Mouse (Mus musculus) limb, embryonic 15.5 days (tissue): Measurements from ENCODE around the gene Ocln. TPM values are rescaled to one million over a fixed set of nuclear protein-coding genes. Genes with fewer than 3 reads are reported as not detected.
A peak's percentile ranks its signal among the peaks of the same experiment; 100 is the strongest.
"Not testable (repeated sequence)": the region's sequence is repeated elsewhere in the genome, so short reads cannot be mapped to it uniquely, and the experiment has no call there.

Source experiments
- ATAC-seq: fragments of 200-750 bp; cut with Nextera tagmentation; 2 replicates; pipeline ENCODE4 v1.8.0; 2017; ENCODE audit warnings: low read depth, moderate TSS enrichment; ENCODE audit not compliant: insufficient number of reproducible peaks, low FRiP score, low TSS enrichment
- H3K27ac ChIP-seq: fragments of 300-500 bp; sonication (generic); 2 replicates; pipeline ENCODE4 v1.5.1; 2015; ENCODE audit warnings: moderate library complexity, mild to moderate bottlenecking, inconsistent platforms
- H3K27me3 ChIP-seq: fragments of 300-500 bp; sonication (generic); 2 replicates; pipeline ENCODE4 v1.6.1; 2015; ENCODE audit warnings: inconsistent platforms
- H3K36me3 ChIP-seq: fragments of 300-500 bp; sonication (generic); 2 replicates; pipeline ENCODE4 v1.6.1; 2015; ENCODE audit warnings: inconsistent platforms
- H3K4me1 ChIP-seq: fragments of 300-500 bp; sonication (generic); 2 replicates; pipeline ENCODE4 v1.6.1; 2015; ENCODE audit warnings: inconsistent platforms
- H3K4me2 ChIP-seq: fragments of 300-500 bp; sonication (generic); 2 replicates; pipeline ENCODE4 v1.6.1; 2015; ENCODE audit warnings: mild to moderate bottlenecking, inconsistent platforms
- H3K4me3 ChIP-seq: fragments of 300-500 bp; sonication (generic); 2 replicates; pipeline ENCODE4 v1.5.1; 2015; ENCODE audit warnings: mild to moderate bottlenecking, inconsistent platforms
- H3K9ac ChIP-seq: fragments of 300-500 bp; sonication (generic); 2 replicates; pipeline ENCODE4 v1.6.1; 2015; ENCODE audit warnings: inconsistent platforms
- H3K9me3 ChIP-seq: fragments of 300-500 bp; sonication (generic); 2 replicates; pipeline ENCODE4 v1.6.1; 2016; ENCODE audit warnings: inconsistent platforms
- WGBS: fragments of 180-500 bp; shearing (Covaris S2); methylation state at CpG from one replicate; pipeline ENCODE4 v1.1.7; 2015; 5-methylcytosine and 5-hydroxymethylcytosine counted together
- polyA plus RNA-seq: library from polyadenylated mRNA; unstranded; fragments of >200 nt; fragmentation: Nextera tagmentation; extraction: Ambion mirVana; gene quantifications from 2 replicates; pipeline ENCODE4 v1.2.1, GENCODE M21; 2015

Gene Ocln
- polyA plus RNA-seq, 1 experiment from 2014 or later, result 12.1 TPM

- no peak overlapping the region for H3K4me3 ChIP-seq
- H3K9ac ChIP-seq, result no peak overlapping the region
- H3K36me3 ChIP-seq, result no peaks in the 10 kb centered on the region
- H3K27ac ChIP-seq, result no peak overlapping the region
- H3K4me1 ChIP-seq, result peaks cover 16% of the 10 kb centered on the region
- no peak for ATAC-seq
- H3K9me3 ChIP-seq, result no peaks in the 10 kb centered on the region
- WGBS, result 84% methylated on average over 2 of the region's 2 CpGs
- H3K27me3 ChIP-seq, result no peaks in the 10 kb centered on the region
- no peak overlapping the region for H3K4me2 ChIP-seq
Measured at GRCm38 (mm10) chr13:100512792-100513191, 39.7 kb downstream of the Ocln start.

DNA sequence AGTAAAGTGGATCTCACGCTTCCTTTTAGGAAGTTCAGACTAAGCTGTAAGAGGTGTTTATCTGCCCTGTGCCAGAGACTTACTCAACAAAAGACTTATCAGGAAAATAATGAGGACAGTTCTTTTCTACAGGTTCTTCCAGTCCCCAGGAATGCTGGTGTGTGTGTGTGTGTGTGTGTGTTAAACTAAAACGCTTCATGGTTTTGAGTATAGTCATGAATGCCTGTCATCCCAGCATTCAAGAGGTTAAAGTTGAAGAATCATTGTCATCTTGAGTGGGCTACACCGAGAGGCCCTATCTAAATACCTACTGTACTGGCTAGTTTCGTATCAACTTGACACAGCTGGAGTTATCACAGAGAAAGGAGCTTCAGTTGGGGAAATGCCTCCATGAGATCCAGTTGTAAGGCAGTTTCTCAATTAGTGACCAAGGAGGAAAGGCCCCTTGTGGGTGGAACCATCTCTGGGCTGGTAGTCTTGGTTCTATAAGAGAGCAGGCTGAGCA is 40.6 kb downstream of the Ocln start:
- Histone ChIP-seq H3K9me3 (no peaks in the 10 kb centered on the region), H3K27ac (no peak overlapping the region), H3K27me3 (no peaks in the 10 kb centered on the region), H3K4me1 (peaks cover 12% of the 10 kb centered on the region), H3K4me2 (no peak overlapping the region), H3K36me3 (no peaks in the 10 kb centered on the region), H3K4me3 (no peak overlapping the region), H3K9ac (no peak overlapping the region)
- ATAC-seq, result no peak
- 74% methylated on average over 4 of the region's 4 CpGs for WGBS

DNA sequence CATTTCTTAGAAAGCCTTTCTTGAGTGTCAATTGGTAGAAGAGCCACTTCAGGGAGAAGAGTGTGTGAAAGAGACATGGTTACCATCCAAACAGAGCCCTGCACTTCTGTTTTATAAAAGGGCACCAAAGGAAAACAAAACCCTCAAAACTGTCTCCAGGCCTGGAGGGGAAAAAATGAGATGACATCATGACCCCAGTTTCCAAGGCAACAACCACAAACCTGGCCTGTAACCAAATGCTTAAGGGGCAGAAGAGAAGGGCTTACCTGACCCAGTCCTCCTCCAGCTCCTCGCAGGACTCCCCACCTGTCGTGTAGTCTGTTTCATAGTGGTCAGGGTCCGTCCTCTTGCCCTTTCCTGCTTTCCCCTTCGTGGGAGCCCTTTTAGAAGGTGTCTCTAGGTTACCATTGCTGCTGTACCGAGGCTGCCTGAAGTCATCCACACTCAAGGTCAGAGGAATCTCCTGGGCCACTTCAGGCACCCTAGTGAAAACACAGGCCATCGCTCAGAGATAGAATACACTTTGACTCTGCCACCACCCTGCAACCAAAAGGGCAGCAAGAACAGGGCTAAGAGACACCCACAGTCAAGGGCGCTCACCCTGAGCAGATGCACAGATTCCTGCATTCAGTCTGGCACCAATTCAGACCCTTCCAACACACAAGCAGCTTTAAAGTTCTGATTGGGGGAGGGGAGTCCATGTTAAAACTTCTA is 41.2 kb downstream of the Ocln start:
- WGBS, result 66% methylated on average over 7 of the region's 7 CpGs
- Histone ChIP-seq H3K4me1 (peaks cover 6% of the 10 kb centered on the region), H3K9me3 (no peaks in the 10 kb centered on the region), H3K9ac (no peak overlapping the region), H3K27ac (no peak overlapping the region), H3K4me3 (no peak overlapping the region), H3K36me3 (no peaks in the 10 kb centered on the region), H3K27me3 (no peaks in the 10 kb centered on the region), H3K4me2 (no peak overlapping the region)
- ATAC-seq, result no peak

- not testable (repeated sequence) for H3K4me3 ChIP-seq, H3K36me3 ChIP-seq, H3K27ac ChIP-seq, H3K4me1 ChIP-seq, H3K4me2 ChIP-seq, H3K9me3 ChIP-seq, H3K9ac ChIP-seq, H3K27me3 ChIP-seq, ATAC-seq
Measured at GRCm38 (mm10) chr13:100499625-100500024, 52.9 kb downstream of the Ocln start.

DNA sequence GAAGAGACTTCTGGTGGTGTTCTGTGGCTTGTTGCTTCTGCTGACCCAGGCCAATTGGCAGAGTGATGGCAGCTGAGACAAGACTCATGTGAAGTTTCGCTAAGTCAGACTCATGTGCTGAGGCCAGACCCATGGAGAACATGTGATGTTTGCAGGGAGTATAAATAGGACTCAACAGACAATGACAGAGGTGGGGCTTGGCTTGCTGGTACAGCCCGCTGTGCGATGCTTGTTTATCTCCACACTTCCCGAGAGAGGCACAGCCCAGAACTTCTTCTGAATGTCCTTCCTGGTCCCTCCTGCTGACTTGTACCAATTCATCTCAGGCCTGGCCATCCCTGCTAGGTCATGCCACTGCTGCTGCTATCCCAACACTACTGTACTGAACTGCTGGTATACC is 57.2 kb downstream of the Ocln start:
- 82% methylated on average over 4 of the region's 4 CpGs for WGBS
- ATAC-seq, result no peak
- Histone ChIP-seq H3K36me3 (no peaks in the 10 kb centered on the region), H3K9ac (no peak overlapping the region), H3K4me2 (no peak overlapping the region), H3K9me3 (no peaks in the 10 kb centered on the region), H3K4me1 (peaks cover 14% of the 10 kb centered on the region), H3K27me3 (no peaks in the 10 kb centered on the region), H3K4me3 (no peak overlapping the region), H3K27ac (no peak overlapping the region)

DNA sequence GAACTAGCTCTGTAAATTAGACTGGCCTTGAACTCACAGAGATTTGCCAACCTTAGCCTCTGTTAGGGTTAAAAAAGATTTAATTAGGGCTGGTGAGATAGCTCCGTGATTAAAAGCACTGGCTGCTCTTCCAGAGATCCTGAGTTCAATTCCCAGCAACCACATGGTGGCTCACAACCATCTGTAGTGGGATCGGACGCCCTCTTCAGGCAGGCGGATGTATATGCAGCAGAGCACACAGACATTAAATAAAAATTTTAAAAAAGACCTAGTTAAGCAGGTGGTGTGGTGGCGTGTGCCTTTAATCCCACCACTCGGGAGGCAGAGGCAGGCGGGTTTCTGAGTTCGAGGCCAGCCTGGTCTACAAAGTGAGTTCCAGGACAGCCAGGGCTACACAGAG is 58.1 kb downstream of the Ocln start:
- H3K4me3 ChIP-seq, result not testable (repeated sequence)
- WGBS, result 62% methylated on average over 8 of the region's 8 CpGs

GRCm38 (mm10) chr13:100493313-100493712 is 59.2 kb downstream of the Ocln start:
- WGBS, result 66% methylated on average over 8 of the region's 8 CpGs
- no peaks in the 10 kb centered on the region for H3K9me3 ChIP-seq
- no peak overlapping the region for H3K4me2 ChIP-seq
- peaks cover 4% of the 10 kb centered on the region; the same call in 1 of the 2 replicates for H3K36me3 ChIP-seq
- H3K27me3 ChIP-seq, result no peaks in the 10 kb centered on the region
- no peak for ATAC-seq
- H3K4me3 ChIP-seq, result no peak overlapping the region
- H3K9ac ChIP-seq, result no peak overlapping the region
- peaks cover 14% of the 10 kb centered on the region for H3K4me1 ChIP-seq
- H3K27ac ChIP-seq, result no peak overlapping the region

More for the DNA sequence above, 58.1 kb downstream of the Ocln start:
- not testable (repeated sequence) for H3K27ac ChIP-seq, H3K9ac ChIP-seq, H3K36me3 ChIP-seq, H3K27me3 ChIP-seq, H3K4me2 ChIP-seq, H3K9me3 ChIP-seq, ATAC-seq
- H3K4me1 ChIP-seq, result peaks cover 14% of the 10 kb centered on the region

- no peaks in the 10 kb centered on the region for H3K9me3 ChIP-seq
- WGBS, result under 1% methylated on average over 51 of the region's 51 CpGs
Measured at GRCm38 (mm10) chr13:100492061-100492787, 60.3 kb downstream of the Ocln start, which contains the start of gene Gtf2h2. TSS of gene Gtf2h2 (minus strand) at chr13:100492579.

GRCm38 (mm10) chr13:100491623-100492022 is 60.9 kb downstream of the Ocln start:
- H3K9ac ChIP-seq, result peak overlapping the region; percentile 98
- ATAC-seq, result no peak
- no peaks in the 10 kb centered on the region for H3K9me3 ChIP-seq
- H3K4me1 ChIP-seq, result peaks cover 14% of the 10 kb centered on the region
- peak overlapping the region; percentile 93 for H3K4me3 ChIP-seq
- H3K36me3 ChIP-seq, result peaks cover 20% of the 10 kb centered on the region
- peak overlapping the region; percentile 58 for H3K4me2 ChIP-seq
- H3K27me3 ChIP-seq, result no peaks in the 10 kb centered on the region
- peak overlapping the region; percentile 90 for H3K27ac ChIP-seq
- 16% methylated on average over 6 of the region's 6 CpGs for WGBS

More at GRCm38 (mm10) chr13:100492061-100492787, 60.3 kb downstream of the Ocln start, which contains the start of gene Gtf2h2:
- Histone ChIP-seq H3K27ac (peak within 1 kb of the TSS; percentile 90), H3K4me2 (peak within 1 kb of the TSS; percentile 58), H3K36me3 (peaks cover 15% of the 10 kb centered on the region), H3K9ac (peak within 1 kb of the TSS; percentile 98), H3K27me3 (no peaks in the 10 kb centered on the region), H3K4me1 (peaks cover 14% of the 10 kb centered on the region), H3K4me3 (peak within 1 kb of the TSS; percentile 93)
- ATAC-seq, result no peak

DNA sequence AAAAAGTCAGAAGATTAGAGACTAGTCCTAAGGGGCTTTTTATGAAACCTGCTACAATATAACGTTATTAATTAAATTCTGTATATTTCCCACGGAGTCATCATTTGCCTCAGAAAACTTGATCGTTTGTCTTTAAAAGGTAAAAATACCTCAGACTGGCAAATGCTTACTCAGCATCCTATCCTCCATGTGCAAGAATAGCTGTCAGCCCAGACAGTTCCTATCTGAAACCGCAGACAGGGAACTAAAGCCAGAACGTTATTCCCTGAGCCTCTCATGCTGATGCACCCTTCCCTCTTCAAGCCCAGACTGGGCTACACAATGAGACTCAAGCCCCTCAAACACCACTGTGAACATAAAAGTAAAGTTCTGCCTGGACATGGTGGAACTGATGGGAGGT is 62.1 kb downstream of the Ocln start:
- H3K36me3 ChIP-seq, result peaks cover 23% of the 10 kb centered on the region
- no peaks in the 10 kb centered on the region for H3K27me3 ChIP-seq
- H3K27ac ChIP-seq, result no peak overlapping the region
- H3K9ac ChIP-seq, result no peak overlapping the region
- peaks cover 14% of the 10 kb centered on the region for H3K4me1 ChIP-seq
- ATAC-seq, result no peak
- no peak overlapping the region for H3K4me2 ChIP-seq
- H3K4me3 ChIP-seq, result no peak overlapping the region
- WGBS, result 86% methylated on average over 5 of the region's 5 CpGs
- no peaks in the 10 kb centered on the region for H3K9me3 ChIP-seq

DNA sequence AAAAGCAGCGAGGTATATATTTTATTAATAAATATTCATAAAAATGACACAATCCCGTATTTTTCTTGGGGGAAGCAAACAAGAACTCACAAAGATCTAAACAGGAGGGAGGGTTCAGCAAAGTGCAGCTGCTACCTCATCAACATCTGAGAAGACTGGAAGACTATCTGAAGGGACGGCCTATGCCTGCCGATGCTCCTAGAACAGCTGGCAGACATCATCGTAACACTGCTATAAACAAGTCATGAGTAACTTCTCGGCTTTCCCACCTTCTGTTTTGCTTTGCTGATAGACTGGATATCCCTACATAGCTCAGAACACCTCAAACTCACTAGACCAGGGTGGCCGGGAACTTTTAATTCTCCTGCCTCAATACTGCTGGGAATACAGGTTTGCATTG is 68.9 kb downstream of the Ocln start:
- Histone ChIP-seq H3K36me3 (peaks cover 53% of the 10 kb centered on the region), H3K4me3 (no peak overlapping the region), H3K27me3 (no peaks in the 10 kb centered on the region), H3K27ac (no peak overlapping the region), H3K9ac (no peak overlapping the region), H3K9me3 (no peaks in the 10 kb centered on the region), H3K4me2 (no peak overlapping the region), H3K4me1 (no peaks in the 10 kb centered on the region)
- 77% methylated on average over 7 of the region's 7 CpGs for WGBS
- no peak for ATAC-seq

DNA sequence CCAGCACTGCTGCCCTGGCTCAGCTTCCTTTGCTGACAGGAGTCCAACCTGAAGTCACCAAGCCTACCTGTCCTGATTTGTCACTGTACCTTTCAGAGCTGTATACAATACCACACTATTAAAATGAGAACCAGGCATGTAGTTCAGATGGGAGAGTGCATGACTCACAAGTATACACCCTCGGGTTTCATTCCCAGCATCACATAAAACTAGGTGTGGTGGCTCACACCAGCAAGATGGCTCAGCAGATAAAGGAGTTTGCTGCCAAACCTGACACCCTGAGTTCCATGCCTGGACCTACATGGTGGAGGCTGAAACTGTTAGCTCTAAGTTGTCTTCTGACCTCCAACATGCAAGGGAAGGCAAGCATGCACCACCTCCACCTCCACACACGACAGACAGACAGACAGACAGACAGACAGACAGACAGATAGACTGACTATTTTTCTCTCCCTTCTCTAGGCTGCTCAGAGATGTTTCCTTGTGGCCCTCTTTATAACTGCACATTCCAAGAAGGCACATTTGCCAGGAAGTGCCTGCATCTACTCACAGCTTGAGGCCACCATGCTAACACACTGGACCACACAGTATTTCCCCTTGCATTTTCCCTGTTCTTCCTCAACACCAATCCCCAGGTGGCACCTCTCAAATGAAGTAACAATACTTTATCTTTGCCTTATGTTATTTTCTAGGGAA is 88.8 kb downstream of the Ocln start:
- H3K27me3 ChIP-seq, result no peaks in the 10 kb centered on the region
- WGBS, result 80% methylated on average over 2 of the region's 2 CpGs
- H3K4me1 ChIP-seq, result no peaks in the 10 kb centered on the region
- H3K9me3 ChIP-seq, result no peaks in the 10 kb centered on the region
- H3K4me2 ChIP-seq, result no peak overlapping the region
- H3K27ac ChIP-seq, result no peak overlapping the region
- H3K36me3 ChIP-seq, result peaks cover 44% of the 10 kb centered on the region
- no peak for ATAC-seq
- no peak overlapping the region for H3K9ac ChIP-seq
- no peak overlapping the region for H3K4me3 ChIP-seq
